Mouse (Mus musculus) liver, postnatal 0 days (tissue): ENCODE results near the gene Cyp2s1.

Source experiments
- CTCF ChIP-seq: sonication (generic); IDR thresholded peaks from 2 replicates; pipeline ENCODE4 v1.5.1; 2016; ENCODE audit warnings: antibody characterized with exemption, low read depth
- EP300 ChIP-seq: IDR thresholded peaks from 2 replicates; pipeline ENCODE4 v1.6.1; 2016; ENCODE audit warnings: antibody characterized with exemption, low read depth, mild to moderate bottlenecking

DNA sequence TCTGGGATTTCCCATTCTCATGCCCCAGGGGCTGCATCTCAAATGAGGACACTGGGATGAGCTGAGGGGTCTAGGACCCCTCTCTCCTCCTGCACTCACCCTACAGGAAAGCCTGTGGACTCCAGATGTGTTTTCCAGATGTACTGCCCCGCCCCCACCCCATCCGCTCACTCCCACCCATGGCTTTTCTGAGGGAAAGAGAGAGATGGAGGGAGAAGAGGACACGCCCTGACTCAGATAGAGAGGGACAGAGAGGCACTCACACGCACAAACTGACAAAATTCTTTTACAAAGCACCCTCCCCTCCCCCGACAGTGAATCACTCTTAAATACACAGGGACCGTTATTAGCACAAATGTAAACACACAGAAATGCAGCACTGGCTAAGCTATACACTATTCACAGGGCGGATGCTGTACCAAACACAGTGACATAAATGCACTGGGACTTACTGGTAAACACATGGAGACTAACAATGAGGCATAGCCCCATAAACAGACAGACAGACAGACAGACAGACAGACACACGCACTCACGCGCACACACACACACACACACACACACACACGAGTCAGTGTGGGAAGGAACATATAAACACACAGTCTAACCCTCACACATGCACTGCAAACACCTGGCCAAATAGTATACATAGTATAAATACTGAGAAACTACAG, 34.6 kb downstream of the Cyp2s1 start:
- TF ChIP-seq CTCF, result no peak
- TF ChIP-seq EP300, result no peak
